Mouse (Mus musculus): Measurements from ENCODE around the gene Wdcp. TPM values are rescaled to one million over a fixed set of nuclear protein-coding genes. Genes with fewer than 3 reads are reported as not detected.

Wdcp gene
- polyA plus RNA-seq, 1 experiment from 2014 or later = 17.0 TPM

DNA sequence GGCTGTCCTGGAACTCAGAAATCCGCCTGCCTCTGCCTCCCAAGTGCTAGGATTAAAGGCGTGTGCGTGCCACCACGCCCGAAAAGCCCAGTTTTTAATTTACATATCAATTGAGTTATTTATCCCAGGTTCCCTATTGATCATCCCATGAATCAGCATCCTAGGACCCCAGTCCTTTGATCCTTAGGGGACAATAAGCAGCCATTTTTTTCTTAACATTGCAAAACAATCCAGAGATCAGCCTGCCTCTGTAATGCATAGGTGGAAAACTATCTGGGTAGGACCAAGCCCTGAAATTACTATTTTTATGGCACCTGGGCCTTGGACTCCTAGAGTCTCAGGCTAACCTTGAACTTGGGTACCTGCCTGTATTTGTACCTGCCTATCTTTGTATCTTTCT, 54.9 kb downstream of the Wdcp start:
- WGBS = 91% methylated on average over 5 of the region's 5 CpGs
- no peaks in the 10 kb centered on the region for H3K27me3 ChIP-seq (replicated peaks)
- no peak for ATAC-seq (ENCODE audit: low FRiP score, low read depth)

DNA sequence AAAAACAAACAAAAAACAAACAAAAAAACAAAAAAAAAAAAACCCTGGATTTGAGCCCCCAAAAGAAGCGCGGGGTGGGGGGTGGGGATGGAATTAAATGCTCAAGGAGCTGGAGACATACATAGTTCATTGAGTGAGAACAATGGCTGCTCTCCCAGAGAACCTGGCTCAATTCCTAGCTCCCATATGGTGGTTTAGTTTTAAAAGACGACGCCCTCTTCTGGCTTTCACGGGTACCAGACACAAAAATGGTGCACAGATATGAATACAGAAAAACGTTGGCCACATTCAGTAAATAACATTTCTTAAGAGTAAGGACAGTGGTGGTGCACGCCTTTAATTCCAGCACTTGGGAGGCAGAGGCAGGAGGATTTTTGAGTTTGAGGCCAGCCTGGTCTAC, 62.8 kb downstream of the Wdcp start:
- Histone ChIP-seq H3K36me3 (0 out of 2 replicates have a peak, but pooled peaks cover 2% of the 10 kb centered on the region), H3K9me3 (no peaks in the 10 kb centered on the region), H3K4me3 (no peak overlapping the region), H3K4me2 (replicated peaks) (no peak overlapping the region; the same call in 1 of the 2 replicates), H3K9ac (no peak overlapping the region), H3K27me3 (replicated peaks) (no peaks in the 10 kb centered on the region), H3K4me1 (no peaks in the 10 kb centered on the region), H3K27ac (no peak overlapping the region)
- WGBS = 82% methylated on average over 7 of the region's 7 CpGs
- no peak for ATAC-seq (ENCODE audit: low FRiP score, low read depth)

More for the DNA sequence above, 54.9 kb downstream of the Wdcp start:
- H3K36me3 ChIP-seq = peaks cover 5% of the 10 kb centered on the region; the same call in 1 of the 2 replicates
- H3K4me2 ChIP-seq (replicated peaks) = no peak overlapping the region
- no peak overlapping the region for H3K27ac ChIP-seq
- H3K4me3 ChIP-seq = no peak overlapping the region
- H3K4me1 ChIP-seq = no peaks in the 10 kb centered on the region
- H3K9me3 ChIP-seq = no peaks in the 10 kb centered on the region
- H3K9ac ChIP-seq = no peak overlapping the region

GRCm38 (mm10) chr12:4906476-4906875, 63.4 kb downstream of the Wdcp start:
- Histone ChIP-seq H3K4me2 (replicated peaks) (peak overlapping the region; percentile 76), H3K27me3 (replicated peaks) (no peaks in the 10 kb centered on the region), H3K36me3 (no peaks in the 10 kb centered on the region), H3K4me3 (peak overlapping the region; percentile 79), H3K4me1 (no peaks in the 10 kb centered on the region), H3K27ac (no peak overlapping the region), H3K9ac (peak overlapping the region; percentile 84; the same call in 1 of the 2 replicates), H3K9me3 (no peaks in the 10 kb centered on the region)
- ATAC-seq (ENCODE audit: low FRiP score, low read depth) = no peak
- WGBS = 64% methylated on average over 7 of the region's 7 CpGs

- Histone ChIP-seq H3K9me3 (no peaks in the 10 kb centered on the region), H3K27ac (peak within 1 kb of the TSS; percentile 79), H3K9ac (peak within 1 kb of the TSS; percentile 84), H3K4me1 (no peaks in the 10 kb centered on the region), H3K27me3 (replicated peaks) (no peaks in the 10 kb centered on the region), H3K36me3 (no peaks in the 10 kb centered on the region), H3K4me2 (replicated peaks) (peak within 1 kb of the TSS; percentile 76), H3K4me3 (peak within 1 kb of the TSS; percentile 79)
- ATAC-seq (ENCODE audit: low FRiP score, low read depth) = peak; percentile 92
- under 1% methylated on average over 124 of the region's 125 CpGs for WGBS
Measured at GRCm38 (mm10) chr12:4906951-4907906, 64.1 kb downstream of the Wdcp start, which contains the start of gene Ubxn2a. Ubxn2a (minus strand) TSS chr12:4907705.

GRCm38 (mm10) chr12:4908391-4908790, 65.3 kb downstream of the Wdcp start:
- no peaks in the 10 kb centered on the region for H3K27me3 ChIP-seq (replicated peaks)
- no peaks in the 10 kb centered on the region for H3K4me1 ChIP-seq
- H3K4me2 ChIP-seq (replicated peaks) = no peak overlapping the region
- ATAC-seq (ENCODE audit: low FRiP score, low read depth) = no peak
- 89% methylated on average over 7 of the region's 7 CpGs for WGBS
- no peak overlapping the region for H3K27ac ChIP-seq
- H3K4me3 ChIP-seq = no peak overlapping the region
- no peak overlapping the region for H3K9ac ChIP-seq
- no peaks in the 10 kb centered on the region for H3K9me3 ChIP-seq
- H3K36me3 ChIP-seq = no peaks in the 10 kb centered on the region

Other genes with a start within 250 kb of the Wdcp start
- gene Fam228a, start 104.9 kb upstream of the Wdcp start, polyA plus RNA-seq (2016; fragmentation: Nextera tagmentation; extraction: Ambion mirVana) = 0.43 and 0.45 TPM in 2 replicates
- gene Pfn4, start 74.3 kb upstream of the Wdcp start, polyA plus RNA-seq (2016; fragmentation: Nextera tagmentation; extraction: Ambion mirVana) = 6.3 and 6.7 TPM in 2 replicates
- 3.1 and 3.3 TPM in 2 replicates for gene Fam228b, start 74.0 kb upstream of the Wdcp start, polyA plus RNA-seq (2016; fragmentation: Nextera tagmentation; extraction: Ambion mirVana)
- 305 and 338 TPM in 2 replicates for gene Sf3b6, start 25.8 kb upstream of the Wdcp start, polyA plus RNA-seq (2016; fragmentation: Nextera tagmentation; extraction: Ambion mirVana)
- gene Fkbp1b, start 1.7 kb upstream of the Wdcp start, polyA plus RNA-seq (2016; fragmentation: Nextera tagmentation; extraction: Ambion mirVana) = 39.2 and 56.7 TPM in 2 replicates
- 3.5 and 4.5 TPM in 2 replicates for gene Mfsd2b, start 31.1 kb downstream of the Wdcp start, polyA plus RNA-seq (2016; fragmentation: Nextera tagmentation; extraction: Ambion mirVana)
- 33.5 and 35.4 TPM in 2 replicates for gene Ubxn2a, start 64.4 kb downstream of the Wdcp start, polyA plus RNA-seq (2016; fragmentation: Nextera tagmentation; extraction: Ambion mirVana)
- 23.6 and 25.9 TPM in 2 replicates for gene Atad2b, start 74.0 kb downstream of the Wdcp start, polyA plus RNA-seq (2016; fragmentation: Nextera tagmentation; extraction: Ambion mirVana)

All from neural tube, embryonic 12.5 days (tissue).